Mouse (Mus musculus) C2C12 (cell line): ENCODE results near the gene Cc2d2a.

Experiments used
- CTCF ChIP-seq: IDR thresholded peaks from one replicate; pipeline ENCODE4 v1.5.1; 2011; ENCODE audit not compliant: control insufficient read depth, insufficient read depth, insufficient read length
- USF1 ChIP-seq: IDR thresholded peaks from one replicate; pipeline ENCODE4 v1.6.1; 2011; ENCODE audit warnings: low read depth, mild to moderate bottlenecking, control low read depth, moderate library complexity

DNA sequence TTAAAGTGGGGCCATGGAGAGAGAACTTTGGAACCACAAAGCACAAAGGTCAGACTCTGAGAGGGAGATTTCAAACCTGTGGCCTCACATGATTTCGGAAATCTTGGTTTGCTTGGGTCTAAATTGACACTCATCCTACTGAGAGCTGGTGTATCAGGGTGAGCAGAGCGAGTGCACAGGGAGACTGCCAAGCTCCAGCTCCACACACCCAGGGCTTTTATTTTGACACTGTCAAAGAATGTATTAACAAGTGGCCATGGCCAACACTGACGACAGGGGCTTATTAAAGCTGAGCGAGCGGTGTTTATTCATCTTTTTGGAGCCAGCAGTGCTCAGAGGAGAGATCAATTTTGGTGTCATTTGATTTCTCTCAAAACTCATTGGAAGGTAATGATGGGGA lies 3.0 kb downstream of the Cc2d2a start:
- TF ChIP-seq CTCF (no peak), USF1 (no peak)
